Mouse (Mus musculus) MEL (cell line): Measurements from ENCODE around the gene Ppif. TPM values are rescaled to one million over a fixed set of nuclear protein-coding genes. Genes with fewer than 3 reads are reported as not detected.

Experiments
- DNase-seq: peaks from one replicate; pipeline ENCODE4 v3.0.0; 2011; ENCODE audit warnings: low read depth, low spot score
- H3K27ac ChIP-seq: 2 replicates; pipeline ENCODE4 v1.5.1; 2012; ENCODE audit warnings: low read depth, mild to moderate bottlenecking, control low read depth, low read length, moderate library complexity; ENCODE audit not compliant: control insufficient read depth
- H3K27me3 ChIP-seq, 2 experiments: fragments of 150-350 bp in 1 of 2; sonication (generic) in 1 of 2; 2 replicates each; pipeline ENCODE4 v1.6.1; 2012; ENCODE audit warnings: low read length in 2 of 2, mild to moderate bottlenecking in 2 of 2, improper control_type of control experiment in 1 of 2, moderate library complexity in 1 of 2; ENCODE audit not compliant: insufficient read depth in 2 of 2, control insufficient read depth in 1 of 2
- H3K36me3 ChIP-seq, 2 experiments: 2 replicates each; pipeline ENCODE4 v1.6.1; 2012 to 2014; ENCODE audit warnings: low read length in 2 of 2, improper control_type of control experiment in 1 of 2, inconsistent platforms in 1 of 2, mild to moderate bottlenecking in 1 of 2; ENCODE audit not compliant: insufficient read depth in 2 of 2, control insufficient read depth in 1 of 2
- H3K4me1 ChIP-seq, 2 experiments: fragments of 150-350 bp in 1 of 2; sonication (generic) in 1 of 2; 2 replicates each; pipeline ENCODE4 v1.6.1; 2012; ENCODE audit warnings: low read length in 2 of 2, improper control_type of control experiment in 1 of 2, mild to moderate bottlenecking in 1 of 2; ENCODE audit not compliant: insufficient read depth in 2 of 2, control insufficient read depth in 1 of 2
- H3K4me3 ChIP-seq, 2 experiments: fragments of 150-350 bp in 1 of 2; sonication (generic) in 1 of 2; 2 replicates each; pipeline ENCODE4 v1.5.1; 2012; ENCODE audit warnings: low read depth in 2 of 2, low read length in 2 of 2, mild to moderate bottlenecking in 2 of 2, moderate library complexity in 2 of 2, control low read depth in 1 of 2, improper control_type of control experiment in 1 of 2; ENCODE audit not compliant: control insufficient read depth in 1 of 2, insufficient read depth in 1 of 2
- H3K79me2 ChIP-seq: 2 replicates; pipeline ENCODE4 v1.6.1; 2012; ENCODE audit warnings: mild to moderate bottlenecking, low read length, moderate library complexity; ENCODE audit not compliant: control insufficient read depth, poor library complexity, insufficient read depth
- H3K9ac ChIP-seq: 2 replicates; pipeline ENCODE4 v1.6.1; 2012; ENCODE audit warnings: low read depth, mild to moderate bottlenecking, control low read depth, low read length, moderate library complexity; ENCODE audit not compliant: control insufficient read depth, poor library complexity, severe bottlenecking
- H3K9me3 ChIP-seq: fragments of 150-350 bp; sonication (generic); replicated peaks from 2 replicates; pipeline ENCODE4 v1.6.1; 2012; ENCODE audit warnings: mild to moderate bottlenecking, low read length, improper control_type of control experiment, moderate library complexity; ENCODE audit not compliant: insufficient read depth
- BHLHE40 ChIP-seq: IDR thresholded peaks from 2 replicates; pipeline ENCODE4 v1.6.1; 2012; ENCODE audit warnings: low read depth, mild to moderate bottlenecking, inconsistent platforms, low read length, improper control_type of control experiment, borderline replicate concordance
- CHD2 ChIP-seq: IDR thresholded peaks from 2 replicates; pipeline ENCODE4 v1.6.1; 2011; ENCODE audit warnings: low read length, improper control_type of control experiment
- ELF1 ChIP-seq: IDR thresholded peaks from 2 replicates; pipeline ENCODE4 v1.6.1; 2014; ENCODE audit warnings: low read depth, mild to moderate bottlenecking, inconsistent platforms, low read length, improper control_type of control experiment, moderate library complexity
- EP300 ChIP-seq, 2 experiments: IDR thresholded peaks; 2 replicates each; pipeline ENCODE4 v1.6.1; 2011; ENCODE audit warnings: improper control_type of control experiment in 2 of 2, low read length in 2 of 2, low read depth in 1 of 2, mild to moderate bottlenecking in 1 of 2
- ETS1 ChIP-seq: IDR thresholded peaks from 2 replicates; pipeline ENCODE4 v1.6.1; 2012; ENCODE audit warnings: low read depth, mild to moderate bottlenecking, inconsistent platforms, low read length, improper control_type of control experiment, moderate library complexity
- GABPA ChIP-seq: IDR thresholded peaks from 2 replicates; pipeline ENCODE4 v1.6.1; 2012; ENCODE audit warnings: low read depth, mild to moderate bottlenecking, inconsistent platforms, low read length, improper control_type of control experiment, moderate library complexity
- GATA1 ChIP-seq: IDR thresholded peaks from 2 replicates; pipeline ENCODE4 v1.6.1; 2011; ENCODE audit warnings: low read depth, low read length, improper control_type of control experiment
- JUND ChIP-seq: IDR thresholded peaks from 2 replicates; pipeline ENCODE4 v1.6.1; 2011; ENCODE audit warnings: low read depth, mild to moderate bottlenecking, improper control_type of control experiment, low read length
- KAT2A ChIP-seq: conservative IDR thresholded peaks from 2 replicates; pipeline ENCODE4 v1.6.1; 2012; ENCODE audit warnings: low read depth, low read length, improper control_type of control experiment, inconsistent platforms
- MAFK ChIP-seq: IDR thresholded peaks from 2 replicates; pipeline ENCODE4 v1.6.1; 2011; ENCODE audit warnings: low read depth, mild to moderate bottlenecking, low read length, improper control_type of control experiment, borderline replicate concordance
- MAX ChIP-seq: IDR thresholded peaks from 2 replicates; pipeline ENCODE4 v1.6.1; 2011; ENCODE audit warnings: low read length, improper control_type of control experiment
- MEF2A ChIP-seq: IDR thresholded peaks from 2 replicates; pipeline ENCODE4 v1.6.1; 2014; ENCODE audit warnings: low read depth, mild to moderate bottlenecking, inconsistent platforms, low read length, improper control_type of control experiment; ENCODE audit not compliant: poor library complexity, insufficient replicate concordance, severe bottlenecking; ENCODE audit errors: extremely low read depth
- MYB ChIP-seq: IDR thresholded peaks from 2 replicates; pipeline ENCODE4 v1.6.1; 2011; ENCODE audit warnings: mild to moderate bottlenecking, low read depth, low read length, improper control_type of control experiment
- MYC ChIP-seq: IDR thresholded peaks from 2 replicates; pipeline ENCODE4 v1.6.1; 2011; ENCODE audit warnings: low read depth, mild to moderate bottlenecking, low read length, improper control_type of control experiment, moderate library complexity
- NELFE ChIP-seq: IDR thresholded peaks from 2 replicates; pipeline ENCODE4 v1.6.1; 2011; ENCODE audit warnings: low read depth, low read length, improper control_type of control experiment
- POLR2A ChIP-seq, 2 experiments: IDR thresholded peaks; 2 replicates each; pipeline ENCODE4 v1.6.1; 2011 to 2012; ENCODE audit warnings: low read length in 2 of 2, mild to moderate bottlenecking in 2 of 2, control low read depth in 1 of 2, improper control_type of control experiment in 1 of 2, low read depth in 1 of 2, moderate library complexity in 1 of 2; ENCODE audit not compliant: control insufficient read depth in 1 of 2, insufficient read depth in 1 of 2, poor library complexity in 1 of 2
- POLR2AphosphoS2 ChIP-seq: IDR thresholded peaks from 2 replicates; pipeline ENCODE4 v1.6.1; 2011; ENCODE audit warnings: low read length, improper control_type of control experiment
- POLR2AphosphoS5 ChIP-seq: IDR thresholded peaks from 2 replicates; pipeline ENCODE4 v1.6.1; 2012; ENCODE audit warnings: low read depth, borderline replicate concordance, mild to moderate bottlenecking, inconsistent platforms, low read length, moderate library complexity, mixed read lengths
- RAD21 ChIP-seq: IDR thresholded peaks from 2 replicates; pipeline ENCODE4 v1.6.1; 2011; ENCODE audit warnings: mild to moderate bottlenecking, low read depth, low read length, improper control_type of control experiment
- SIN3A ChIP-seq: IDR thresholded peaks from 2 replicates; pipeline ENCODE4 v1.6.1; 2012; ENCODE audit warnings: low read length, improper control_type of control experiment, inconsistent platforms
- SMC3 ChIP-seq: IDR thresholded peaks from 2 replicates; pipeline ENCODE4 v1.6.1; 2011; ENCODE audit warnings: low read depth, low read length, improper control_type of control experiment
- TAL1 ChIP-seq: IDR thresholded peaks from 2 replicates; pipeline ENCODE4 v1.6.1; 2012; ENCODE audit warnings: mild to moderate bottlenecking, inconsistent platforms, low read length, moderate library complexity, mixed read lengths
- TBP ChIP-seq: IDR thresholded peaks from 2 replicates; pipeline ENCODE4 v1.8.0; 2011; ENCODE audit warnings: low read depth, low read length, improper control_type of control experiment
- TCF12 ChIP-seq: IDR thresholded peaks from 2 replicates; pipeline ENCODE4 v1.6.1; 2014; ENCODE audit warnings: low read depth, mild to moderate bottlenecking, inconsistent platforms, low read length, improper control_type of control experiment, moderate library complexity
- UBTF ChIP-seq: IDR thresholded peaks from 2 replicates; pipeline ENCODE4 v1.6.1; 2012; ENCODE audit warnings: low read depth, mild to moderate bottlenecking, inconsistent platforms, low read length, improper control_type of control experiment, moderate library complexity, borderline replicate concordance; ENCODE audit not compliant: insufficient read depth
- USF1 ChIP-seq: IDR thresholded peaks from 2 replicates; pipeline ENCODE4 v1.6.1; 2014; ENCODE audit warnings: low read depth, mild to moderate bottlenecking, inconsistent platforms, low read length, improper control_type of control experiment, moderate library complexity
- USF2 ChIP-seq, 2 experiments: IDR thresholded peaks; 2 replicates each; pipeline ENCODE4 v1.6.1; 2011 to 2012; ENCODE audit warnings: improper control_type of control experiment in 2 of 2, low read length in 2 of 2, borderline replicate concordance in 1 of 2, inconsistent platforms in 1 of 2, low read depth in 1 of 2, mild to moderate bottlenecking in 1 of 2; ENCODE audit not compliant: insufficient read depth in 1 of 2
- ZC3H11A ChIP-seq: IDR thresholded peaks from 2 replicates; pipeline ENCODE4 v1.6.1; 2012; ENCODE audit warnings: low read depth, mild to moderate bottlenecking, inconsistent platforms, low read length, improper control_type of control experiment
- ZKSCAN1 ChIP-seq: IDR thresholded peaks from 2 replicates; pipeline ENCODE4 v1.6.1; 2012; ENCODE audit warnings: low read depth, mild to moderate bottlenecking, inconsistent platforms, low read length, improper control_type of control experiment, moderate library complexity
- ZNF384 ChIP-seq: IDR thresholded peaks from 2 replicates; pipeline ENCODE4 v1.6.1; 2012; ENCODE audit warnings: low read depth, mild to moderate bottlenecking, inconsistent platforms, low read length, improper control_type of control experiment
- polyA plus RNA-seq, 2 experiments: library from polyadenylated mRNA; stranded (reverse) in 1 of 2; unstranded in 1 of 2; fragments of >175 nt in 1 of 2; fragments of >200 nt in 1 of 2; gene quantifications; 2 replicates each; pipeline versions ENCODE4 v1.2.1 to v1.2.4; 2012; ENCODE audit warnings: low replicate concordance in 2 of 2, low read depth in 1 of 2; ENCODE audit not compliant: insufficient read length in 2 of 2, insufficient read depth in 1 of 2, missing spikeins in 1 of 2
- total RNA-seq: library from RNA; depleted of rRNA; stranded (reverse); fragments of 300-350 nt; gene quantifications from 2 replicates; pipeline ENCODE4 v1.2.3, GENCODE M21; 2012

The Ppif gene
- total and polyA plus RNA-seq, 3 experiments: 71.0 to 128 (median 127) TPM

DNA sequence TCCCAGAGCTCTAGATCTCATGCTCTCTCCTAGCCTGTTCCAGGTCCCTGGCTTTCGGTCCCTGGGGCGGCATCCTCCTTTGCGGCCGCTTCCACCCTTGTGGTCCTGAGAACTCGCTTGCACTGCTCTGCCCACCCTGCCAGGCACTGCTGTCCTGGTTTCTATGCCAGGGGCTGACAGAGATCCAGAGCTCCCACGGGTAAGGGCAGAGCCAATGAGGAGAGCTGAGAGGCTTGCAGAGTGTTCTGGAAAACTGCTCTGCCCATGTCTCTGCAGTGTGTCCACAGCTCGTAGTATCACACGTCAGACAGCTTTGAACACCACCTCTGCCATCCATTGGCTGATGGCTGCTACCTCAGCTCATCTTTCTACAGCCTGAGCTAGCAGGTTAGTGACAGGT, 23.8 kb downstream of the Ppif start:
- Histone ChIP-seq H3K79me2 (no peaks in the 10 kb centered on the region), H3K27ac (no peak overlapping the region), H3K27me3 (no peaks in the 10 kb centered on the region), H3K4me3 (no peak overlapping the region), H3K9ac (no peak overlapping the region), H3K36me3 (no peaks in the 10 kb centered on the region), H3K4me1 (no peaks in the 10 kb centered on the region), H3K9me3 (no peaks in the 10 kb centered on the region)
- DNase-seq: no peak
- no peak for TF ChIP-seq ZNF384
- TF ChIP-seq POLR2AphosphoS2: no peak
- TF ChIP-seq POLR2AphosphoS5: no peak
- no peak for TF ChIP-seq MAFK
- no peak for TF ChIP-seq CHD2
- no peak for TF ChIP-seq RAD21
- TF ChIP-seq USF1: no peak
- no peak for TF ChIP-seq KAT2A
- no peak for TF ChIP-seq USF2 (IDR thresholded peaks at IDR 0.05; ENCODE audit: borderline replicate concordance in 1 of 2, insufficient read depth in 1 of 2, low read depth in 1 of 2, low read length in 2 of 2)
- TF ChIP-seq TCF12: no peak
- no peak for TF ChIP-seq GATA1
- TF ChIP-seq ZC3H11A: no peak
- no peak for TF ChIP-seq MYC
- TF ChIP-seq JUND: no peak
- no peak for TF ChIP-seq EP300 (IDR thresholded peaks at IDR 0.05; ENCODE audit: low read depth in 1 of 2, low read length in 2 of 2)
- no peak for TF ChIP-seq UBTF
- TF ChIP-seq GABPA: no peak
- TF ChIP-seq ZKSCAN1: no peak

- DNase-seq: no peak
- Histone ChIP-seq H3K27me3 (no peaks in the 10 kb centered on the region), H3K79me2 (no peaks in the 10 kb centered on the region), H3K36me3 (no peaks in the 10 kb centered on the region), H3K27ac (no peak overlapping the region), H3K4me1 (no peaks in the 10 kb centered on the region), H3K9me3 (no peaks in the 10 kb centered on the region), H3K4me3 (no peak overlapping the region), H3K9ac (no peak overlapping the region)
- no peak for TF ChIP-seq USF1
- no peak for TF ChIP-seq EP300 (IDR thresholded peaks at IDR 0.05; ENCODE audit: low read depth in 1 of 2, low read length in 2 of 2)
- TF ChIP-seq TBP: no peak
- TF ChIP-seq ZNF384: no peak
- no peak for TF ChIP-seq MYB
- TF ChIP-seq POLR2A (IDR thresholded peaks at IDR 0.05; ENCODE audit: control insufficient read depth in 1 of 2, insufficient read depth in 1 of 2, low read depth in 1 of 2, low read length in 2 of 2, poor library complexity in 1 of 2): no peak
- TF ChIP-seq SMC3: no peak
- TF ChIP-seq MAFK: no peak
- TF ChIP-seq TCF12: no peak
- TF ChIP-seq MEF2A: no peak
- no peak for TF ChIP-seq TAL1
- TF ChIP-seq UBTF: no peak
- no peak for TF ChIP-seq ELF1
- no peak for TF ChIP-seq MAX
- no peak for TF ChIP-seq SIN3A
- no peak for TF ChIP-seq ETS1
- no peak for TF ChIP-seq BHLHE40
- TF ChIP-seq GATA1: no peak
- no peak for TF ChIP-seq POLR2AphosphoS2
- no peak for TF ChIP-seq NELFE
These were observed 24.5 kb downstream of the Ppif start for GRCm38 (mm10) chr14:25718471-25718870.
